Mouse (Mus musculus): ENCODE results near the gene Rabl3.

GRCm38 (mm10) chr16:37617695-37618094 lies 78.0 kb downstream of the Rabl3 start:
- TF ChIP-seq CTCF (IDR thresholded peaks at IDR 0.05; ENCODE audit: low read depth, low read length) = no peak
- no peak for TF ChIP-seq POLR2A (IDR thresholded peaks at IDR 0.05; ENCODE audit: borderline replicate concordance, low read depth, low read length)
